Mouse (Mus musculus) erythroblast, adult 5-6 weeks (primary cell): ENCODE data around the gene Gm13030. TPM values are rescaled to one million over a fixed set of nuclear protein-coding genes. Genes with fewer than 3 reads are reported as not detected.
"Not testable (repeated sequence)": the region's sequence is repeated elsewhere in the genome, so short reads cannot be mapped to it uniquely, and the experiment has no call there.

Experiments used
- ATAC-seq: replicated peaks from 2 replicates; pipeline ENCODE4 v1.8.0; 2016; ENCODE audit warnings: moderate number of reproducible peaks, mild to moderate bottlenecking, moderate TSS enrichment, inconsistent platforms; ENCODE audit not compliant: poor library complexity, low FRiP score, severe bottlenecking
- total RNA-seq, 2 experiments: library from RNA; stranded (forward) in 1 of 2; stranded (reverse) in 1 of 2; fragments of 150-400 nt in 1 of 2; fragments of 200-764, 138-1000 nt in 1 of 2; gene quantifications; 2 replicates each; pipeline versions ENCODE4 v1.2.3 to v1.2.4; 2015 to 2017; ENCODE audit warnings: low replicate concordance in 2 of 2

Gm13030 gene
- total RNA-seq (2015; ENCODE audit: low replicate concordance) (11.5 TPM in 1 of 2 replicates, not detected in the other), total RNA-seq (2017; ENCODE audit: low replicate concordance) (not detected in 2 replicates)

GRCm38 (mm10) chr4:138873864-138874263, at the start of gene Gm13030:
TSS of gene Gm13030 (minus strand) at chr4:138873964.
- ATAC-seq = no peak

- ATAC-seq = peak; percentile 93
Measured at GRCm38 (mm10) chr4:138922131-138922459, 48.3 kb upstream of the Gm13030 start.

DNA sequence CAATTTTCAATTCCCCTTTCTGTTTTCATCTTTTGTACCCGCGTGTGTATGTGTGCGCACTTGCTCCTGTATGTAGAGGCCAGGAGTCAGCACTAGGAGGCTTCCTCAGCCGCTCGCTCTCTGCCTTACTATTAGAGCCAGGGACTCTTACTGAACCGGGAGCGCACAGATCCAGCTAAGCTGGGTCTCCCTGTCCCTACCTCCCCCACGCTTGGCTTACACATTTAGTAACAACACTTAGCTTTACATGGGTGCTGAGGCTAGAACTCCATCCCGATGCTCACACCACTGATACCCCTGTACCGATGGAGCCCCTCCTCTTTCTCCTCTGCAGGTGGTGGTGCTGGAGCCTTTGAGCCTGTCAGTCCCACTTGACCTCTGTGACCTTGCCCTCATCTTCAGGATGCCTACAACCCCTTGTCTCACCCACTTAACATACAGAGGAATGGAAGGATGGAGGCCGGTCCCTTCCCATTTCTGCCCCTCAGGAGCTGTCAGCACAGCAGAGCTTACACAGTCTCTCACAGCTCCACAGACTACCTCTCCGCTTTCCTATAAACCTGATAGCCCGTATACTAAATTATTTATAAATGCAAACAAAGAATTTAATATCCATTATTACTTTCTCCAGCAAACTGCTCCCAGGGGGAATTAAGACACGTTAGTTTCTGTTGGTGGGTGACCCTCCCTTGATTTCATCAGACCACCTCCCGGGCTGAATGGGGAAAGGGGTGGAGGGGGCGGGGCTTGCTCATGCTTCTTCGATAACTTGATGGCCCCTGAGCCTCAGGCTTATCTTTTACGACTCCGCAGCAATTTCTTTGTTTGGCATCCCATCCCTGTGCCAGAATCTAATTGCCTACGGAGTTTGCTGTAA, 47.7 kb upstream of the Gm13030 start:
- no peak for ATAC-seq

GRCm38 (mm10) chr4:138917282-138917681, 43.5 kb upstream of the Gm13030 start:
- no peak for ATAC-seq

DNA sequence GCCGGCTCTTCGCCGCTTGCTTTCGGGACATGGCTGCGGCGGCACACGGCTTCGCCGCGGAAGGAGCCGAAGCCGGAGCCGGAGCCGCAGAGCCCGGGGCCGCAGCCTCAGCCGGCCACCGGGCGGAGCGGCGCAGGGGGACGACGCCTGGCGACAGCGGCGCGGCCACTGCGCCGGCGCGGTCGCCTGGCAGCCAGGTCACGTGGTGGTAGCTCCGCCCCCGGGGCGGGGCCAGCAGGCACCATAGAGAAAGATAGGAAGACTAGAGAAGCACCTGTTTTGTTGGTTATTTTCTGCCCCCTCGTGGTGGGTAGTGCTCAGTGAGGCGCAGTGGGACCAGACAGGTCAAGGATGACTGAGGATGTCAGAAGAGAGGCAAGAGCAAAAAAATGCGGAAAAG, 40.0 kb upstream of the Gm13030 start, which contains the start of gene Otud3:
Otud3 (minus strand) TSS at position 149 of the 400 bp plus-strand sequence.
- peak; percentile 87 for ATAC-seq

- 0 out of 2 replicates have a peak, but pooled peaks have one; percentile 4 for ATAC-seq
Measured at GRCm38 (mm10) chr4:138913141-138913787, 39.5 kb upstream of the Gm13030 start.

DNA sequence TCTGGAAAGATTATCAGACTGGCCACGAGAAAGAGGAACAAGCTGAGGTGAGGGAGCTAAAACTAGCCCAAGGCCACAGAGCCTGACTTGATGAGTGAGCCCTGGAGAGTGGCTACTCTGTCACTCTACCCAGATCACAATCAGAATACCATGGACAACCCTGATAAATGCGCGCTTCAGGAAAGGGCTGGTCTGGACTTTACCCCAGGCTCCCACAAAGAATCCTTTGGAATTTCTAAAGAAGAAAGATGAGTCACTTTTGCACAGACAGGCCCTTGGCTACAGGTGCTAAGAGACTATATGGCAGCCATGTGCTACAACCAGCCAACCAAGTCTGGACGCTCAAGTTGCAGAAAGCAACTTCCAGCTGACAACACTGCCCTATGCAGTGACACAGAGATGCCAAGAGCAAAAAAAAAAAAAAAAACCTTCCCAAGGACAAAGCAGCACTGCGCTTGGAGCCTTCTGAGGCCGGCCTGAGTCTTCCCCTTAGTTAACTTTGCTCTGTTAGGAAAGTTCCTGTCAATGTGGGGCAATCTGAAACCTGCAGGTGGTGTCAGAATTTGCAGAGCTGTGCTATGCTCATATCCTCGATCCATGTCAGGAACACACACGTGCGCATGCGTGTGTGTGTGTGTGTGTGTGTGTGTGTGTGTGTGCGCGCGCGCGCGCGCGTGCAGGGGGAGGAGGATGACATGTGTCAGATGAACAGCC, 32.0 kb upstream of the Gm13030 start:
- no peak for ATAC-seq

DNA sequence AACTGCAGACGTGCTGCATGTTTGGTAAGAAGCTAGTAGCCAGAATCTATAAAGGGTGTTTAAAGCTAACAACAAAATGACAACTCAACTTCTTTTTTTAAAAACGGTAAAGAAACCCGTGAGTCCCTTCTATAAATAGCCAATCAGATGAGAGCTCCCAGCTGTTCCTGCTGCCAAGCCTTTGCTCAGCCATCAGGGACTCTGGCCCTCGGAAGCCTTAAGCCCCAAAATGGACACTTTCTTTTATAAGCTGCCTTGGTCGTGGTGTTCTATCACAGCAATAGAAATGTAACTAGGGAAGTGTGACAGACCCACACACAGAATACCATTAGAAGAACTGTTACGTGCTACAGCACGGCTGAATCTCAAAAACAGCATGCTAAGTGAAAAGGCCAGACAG, 25.6 kb upstream of the Gm13030 start:
- no peak for ATAC-seq

DNA sequence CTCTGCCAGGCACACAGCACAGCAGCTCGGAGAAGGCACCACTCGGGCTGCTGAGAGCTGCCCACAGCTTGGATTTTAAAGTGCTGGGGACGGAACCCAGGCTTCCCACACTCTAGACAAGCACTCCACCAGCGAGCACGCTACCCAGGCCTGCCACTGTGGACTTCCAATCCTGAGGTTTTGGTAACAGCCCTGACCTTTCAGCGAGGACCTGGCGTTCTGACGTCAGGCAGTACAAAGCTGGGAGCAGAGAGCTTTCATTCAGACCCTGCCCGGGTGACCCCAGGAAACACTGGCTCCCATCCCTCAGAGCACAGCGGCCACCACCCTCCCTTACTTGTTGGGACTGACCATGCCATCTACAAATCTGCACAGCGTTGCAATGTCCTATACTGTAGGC, 20.0 kb upstream of the Gm13030 start:
- not testable (repeated sequence) for ATAC-seq

DNA sequence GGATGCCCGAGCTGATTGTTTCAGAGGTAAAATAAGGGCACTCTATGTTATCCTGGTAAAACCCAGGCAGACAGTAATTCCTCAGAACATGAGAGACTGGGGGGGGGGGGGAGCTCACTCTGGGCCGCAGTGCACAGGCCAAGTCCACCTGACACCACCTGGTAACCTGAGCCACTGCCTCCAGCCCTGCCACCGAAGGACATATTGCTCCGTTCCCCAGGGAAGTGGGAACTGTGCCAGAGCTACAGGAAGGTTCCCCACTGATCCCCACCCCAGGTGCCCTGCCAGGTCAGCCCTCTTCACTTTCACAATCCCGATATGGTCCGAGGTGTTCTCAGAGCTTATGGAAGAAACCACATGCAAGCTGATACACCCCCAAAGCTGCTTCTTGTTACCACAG, 18.9 kb upstream of the Gm13030 start:
- ATAC-seq = no peak

- ATAC-seq = no peak
Measured at GRCm38 (mm10) chr4:138889635-138890034, 15.9 kb upstream of the Gm13030 start.

- ATAC-seq = no peak
Measured at GRCm38 (mm10) chr4:138889165-138889564, 15.4 kb upstream of the Gm13030 start.

DNA sequence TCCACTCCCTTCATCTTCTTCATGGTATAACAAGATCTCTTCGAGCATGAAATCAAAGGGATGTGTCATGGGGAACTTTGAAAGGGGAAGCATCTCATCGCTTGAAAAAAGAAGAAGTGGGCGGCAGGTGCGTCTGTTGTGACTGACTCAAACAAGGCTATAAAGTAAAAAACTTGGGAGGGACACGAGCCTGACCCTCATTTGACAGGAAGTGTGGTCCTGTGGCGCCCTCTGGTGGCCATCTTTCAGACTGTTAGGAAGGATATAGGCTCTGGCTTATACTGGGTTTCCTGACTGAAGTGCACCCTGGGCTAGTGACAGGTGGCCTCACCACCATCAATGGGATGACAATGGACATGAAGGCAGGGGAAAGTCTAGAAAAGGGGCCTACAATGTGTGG, 10.5 kb upstream of the Gm13030 start:
- peak; percentile 63 for ATAC-seq

DNA sequence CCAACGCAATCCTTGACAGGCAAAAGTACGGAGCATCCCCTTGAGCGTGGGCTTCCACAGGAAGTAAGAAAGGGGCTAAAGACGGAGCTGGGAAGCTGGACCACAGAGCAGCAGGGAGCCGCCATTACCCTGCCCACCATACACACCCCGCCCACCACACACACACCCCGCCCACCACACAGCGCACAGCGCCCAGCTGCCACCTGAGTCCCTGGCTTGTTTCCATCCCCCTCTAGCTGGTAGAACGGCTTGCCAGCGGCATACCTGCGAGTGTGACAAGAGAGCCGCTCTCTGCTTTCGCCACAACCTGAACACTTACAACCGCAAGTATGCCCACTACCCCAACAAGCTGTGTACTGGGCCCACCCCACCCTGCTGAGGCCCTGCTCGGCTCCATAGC, 8.4 kb upstream of the Gm13030 start:
- ATAC-seq = no peak

DNA sequence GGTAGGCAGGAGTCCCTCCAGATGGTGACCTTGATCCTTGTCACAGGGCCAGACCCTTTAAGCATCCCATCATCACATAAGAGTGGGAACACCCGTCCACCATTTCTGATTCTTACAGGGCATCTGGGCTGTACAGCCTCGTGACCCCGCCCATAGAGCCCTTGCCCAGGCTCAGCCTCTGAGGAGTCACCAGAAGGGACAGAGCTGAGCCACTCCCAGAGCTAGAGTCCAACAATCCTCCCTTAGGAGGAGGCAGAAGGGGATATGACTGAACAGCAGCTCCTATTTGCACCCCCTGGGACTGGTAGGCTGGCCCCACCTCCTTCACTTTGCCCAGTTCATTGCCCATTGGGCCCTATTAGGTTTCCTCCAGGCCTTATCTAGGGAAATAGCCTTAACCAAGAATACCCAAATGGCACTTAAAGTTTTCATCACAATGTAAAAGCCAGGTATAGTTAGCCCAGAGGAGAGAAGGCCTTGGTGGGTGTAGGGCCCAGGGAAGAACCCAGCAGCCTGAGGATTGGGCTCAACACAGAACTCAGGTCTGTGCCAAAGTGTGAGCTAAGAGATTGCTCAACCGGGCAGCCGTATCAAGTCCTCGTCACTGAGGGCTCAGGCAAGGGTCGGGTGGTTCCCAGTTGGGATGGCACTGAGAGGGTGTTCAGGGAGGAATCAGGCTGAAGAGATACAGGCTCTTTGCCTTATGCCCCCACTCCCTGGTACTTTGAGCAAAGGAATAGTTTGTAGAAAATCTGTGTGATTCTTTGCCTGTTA, 7.2 kb upstream of the Gm13030 start:
- ATAC-seq = no peak

DNA sequence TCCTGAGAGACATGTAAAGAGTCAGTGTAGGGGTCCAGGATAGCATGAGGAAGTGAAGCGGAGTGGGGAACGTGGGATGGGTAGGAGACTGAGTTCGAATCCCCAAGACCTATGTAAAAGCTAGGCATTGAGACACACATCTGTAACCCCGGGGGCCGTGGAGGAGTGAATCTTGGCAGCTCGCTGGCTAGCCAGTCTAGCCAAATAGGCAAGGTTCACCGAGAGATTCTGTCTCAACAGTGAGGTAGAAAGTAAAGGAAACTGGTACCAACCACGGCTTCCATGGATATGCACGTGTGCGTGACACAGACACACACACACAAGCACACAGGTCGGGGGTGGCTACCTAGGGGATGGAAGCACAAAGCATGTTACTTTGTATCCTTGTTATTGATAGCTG, 6.0 kb upstream of the Gm13030 start:
- ATAC-seq = no peak

- no peak for ATAC-seq
Measured at GRCm38 (mm10) chr4:138878783-138879182, 5.0 kb upstream of the Gm13030 start.

DNA sequence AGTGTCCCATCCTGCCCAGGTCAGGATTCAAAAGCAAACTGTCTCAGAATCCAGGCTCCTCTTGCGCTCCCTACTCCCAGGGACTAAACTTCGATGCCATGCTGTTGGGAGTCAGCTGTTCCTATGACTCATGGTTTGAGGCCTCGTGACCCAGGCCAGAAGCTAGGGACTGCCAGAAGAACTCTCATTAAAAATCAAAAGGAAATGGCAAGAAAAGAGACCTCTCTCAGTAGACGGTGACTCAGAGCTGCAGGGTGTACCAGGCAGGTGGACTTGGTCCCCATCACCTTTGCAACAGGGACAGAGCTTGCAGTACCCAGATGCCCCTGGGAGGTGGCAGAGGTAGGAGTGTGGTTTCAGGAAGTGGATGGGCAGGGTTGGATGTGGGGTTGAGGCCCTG, 4.0 kb upstream of the Gm13030 start, which contains the start of gene Pla2g2e:
Pla2g2e (plus strand) TSS at position 212 of the 400 bp plus-strand sequence.
- no peak for ATAC-seq

DNA sequence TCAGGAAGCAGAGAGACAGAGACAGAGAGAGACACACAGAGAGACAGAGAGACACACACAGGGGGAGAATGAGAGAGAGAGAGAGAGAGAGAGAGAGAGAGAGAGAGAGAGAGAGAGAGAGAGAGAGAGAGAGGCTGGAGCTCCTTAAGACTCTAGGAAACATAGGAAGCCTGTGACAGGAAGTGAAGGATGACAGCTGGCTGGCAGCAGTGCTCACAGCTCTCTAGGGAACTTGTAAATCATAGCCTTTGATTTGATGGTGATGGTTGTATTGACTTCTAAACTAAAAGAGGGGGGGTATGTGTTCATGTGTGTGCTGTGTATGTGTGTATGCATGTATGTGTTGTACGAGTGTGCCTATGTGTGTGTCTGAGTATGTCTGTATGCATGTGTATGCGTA, 2.2 kb upstream of the Gm13030 start:
- ATAC-seq = no peak

GRCm38 (mm10) chr4:138875275-138875674, 1.5 kb upstream of the Gm13030 start:
- ATAC-seq = not testable (repeated sequence)
